Mouse (Mus musculus) thymus, adult 2 months (tissue): ENCODE results near the gene Hils1.

Source experiments
- CTCF ChIP-seq: fragments of 200-500 bp; IDR thresholded peaks from 2 replicates; pipeline ENCODE4 v1.5.1; 2012; ENCODE audit warnings: mild to moderate bottlenecking, control low read depth, low read length, moderate library complexity, borderline replicate concordance; ENCODE audit not compliant: control insufficient read depth, poor library complexity, insufficient read depth; ENCODE audit errors: extremely low read depth
- POLR2A ChIP-seq: fragments of 200-500 bp; IDR thresholded peaks from 2 replicates; pipeline ENCODE4 v1.6.1; 2012; ENCODE audit warnings: mild to moderate bottlenecking, low read length, control low read depth, moderate library complexity; ENCODE audit not compliant: control insufficient read depth, poor library complexity, insufficient read depth; ENCODE audit errors: extremely low read depth

DNA sequence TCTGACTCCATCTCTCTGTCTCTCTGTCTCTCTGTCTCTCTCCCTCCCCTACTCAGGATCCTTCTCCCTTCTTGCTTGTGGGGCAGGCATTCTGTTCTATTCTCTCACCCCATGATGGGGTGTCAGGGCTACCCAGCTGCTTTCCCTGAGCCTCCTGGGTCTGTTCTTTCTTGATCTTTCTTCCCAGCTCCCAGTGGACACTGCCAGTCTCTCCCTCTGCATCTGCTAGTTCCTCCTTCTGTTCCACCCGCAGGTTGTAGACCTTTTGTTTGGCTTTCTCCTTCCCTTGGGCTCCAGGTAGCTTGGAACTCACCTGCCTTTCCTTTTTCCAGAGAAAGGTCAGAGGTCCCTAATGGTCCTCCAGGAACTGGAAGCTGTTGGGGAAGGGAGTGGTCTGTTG lies 44.0 kb downstream of the Hils1 start:
- TF ChIP-seq CTCF (no peak), POLR2A (no peak)
